Mouse (Mus musculus) hindbrain, embryonic 16.5 days (tissue): Measurements from ENCODE around the gene Skiv2l. TPM values are rescaled to one million over a fixed set of nuclear protein-coding genes. Genes with fewer than 3 reads are reported as not detected.

Experiments used
- ATAC-seq: fragments of 200-750 bp; cut with Nextera tagmentation; 2 replicates; pipeline ENCODE4 v1.8.0; 2017; ENCODE audit warnings: moderate TSS enrichment, moderate library complexity
- H3K27ac ChIP-seq: fragments of 300-500 bp; sonication (generic); 2 replicates; pipeline ENCODE4 v1.5.1; 2014; ENCODE audit warnings: low read depth, mild to moderate bottlenecking, control low read depth, low read length, moderate library complexity
- H3K27me3 ChIP-seq: fragments of 300-500 bp; sonication (generic); replicated peaks from 2 replicates; pipeline ENCODE4 v1.6.1; 2014; ENCODE audit warnings: low read length; ENCODE audit not compliant: control insufficient read depth, insufficient read depth
- H3K36me3 ChIP-seq: fragments of 300-500 bp; sonication (generic); 2 replicates; pipeline ENCODE4 v1.6.1; 2014; ENCODE audit warnings: mild to moderate bottlenecking, low read length, moderate library complexity, mixed read lengths; ENCODE audit not compliant: control insufficient read depth, insufficient read depth
- H3K4me1 ChIP-seq: fragments of 300-500 bp; sonication (generic); 2 replicates; pipeline ENCODE4 v1.6.1; 2014; ENCODE audit warnings: low read depth, low read length; ENCODE audit not compliant: control insufficient read depth, insufficient read depth
- H3K4me2 ChIP-seq: fragments of 300-500 bp; sonication (generic); 2 replicates; pipeline ENCODE4 v1.6.1; 2014; ENCODE audit warnings: mild to moderate bottlenecking, low read length, control low read depth, moderate library complexity
- H3K4me3 ChIP-seq: fragments of 300-500 bp; sonication (generic); 2 replicates; pipeline ENCODE4 v1.5.1; 2014; ENCODE audit warnings: mild to moderate bottlenecking, low read length, control low read depth, moderate library complexity
- H3K9ac ChIP-seq: fragments of 300-500 bp; sonication (generic); 2 replicates; pipeline ENCODE4 v1.6.1; 2014; ENCODE audit warnings: low read depth, mild to moderate bottlenecking, control low read depth, low read length, moderate library complexity
- H3K9me3 ChIP-seq: fragments of 300-500 bp; sonication (generic); 2 replicates; pipeline ENCODE4 v1.6.1; 2014; ENCODE audit warnings: mild to moderate bottlenecking, low read length, moderate library complexity; ENCODE audit not compliant: control insufficient read depth
- WGBS: fragments of 180-500 bp; shearing (Covaris S2); extraction: QIAGEN DNeasy Blood & Tissue Kit; methylation state at CpG from one replicate; pipeline ENCODE4 v1.1.7; 2014; 5-methylcytosine and 5-hydroxymethylcytosine counted together
- polyA plus RNA-seq: library from polyadenylated mRNA; unstranded; fragments of >200 nt; fragmentation: Nextera tagmentation; extraction: Ambion mirVana; gene quantifications from 2 replicates; pipeline ENCODE4 v1.2.1, GENCODE M21; 2015

The Skiv2l gene
- 57.1 and 62.6 TPM in 2 replicates for polyA plus RNA-seq

DNA sequence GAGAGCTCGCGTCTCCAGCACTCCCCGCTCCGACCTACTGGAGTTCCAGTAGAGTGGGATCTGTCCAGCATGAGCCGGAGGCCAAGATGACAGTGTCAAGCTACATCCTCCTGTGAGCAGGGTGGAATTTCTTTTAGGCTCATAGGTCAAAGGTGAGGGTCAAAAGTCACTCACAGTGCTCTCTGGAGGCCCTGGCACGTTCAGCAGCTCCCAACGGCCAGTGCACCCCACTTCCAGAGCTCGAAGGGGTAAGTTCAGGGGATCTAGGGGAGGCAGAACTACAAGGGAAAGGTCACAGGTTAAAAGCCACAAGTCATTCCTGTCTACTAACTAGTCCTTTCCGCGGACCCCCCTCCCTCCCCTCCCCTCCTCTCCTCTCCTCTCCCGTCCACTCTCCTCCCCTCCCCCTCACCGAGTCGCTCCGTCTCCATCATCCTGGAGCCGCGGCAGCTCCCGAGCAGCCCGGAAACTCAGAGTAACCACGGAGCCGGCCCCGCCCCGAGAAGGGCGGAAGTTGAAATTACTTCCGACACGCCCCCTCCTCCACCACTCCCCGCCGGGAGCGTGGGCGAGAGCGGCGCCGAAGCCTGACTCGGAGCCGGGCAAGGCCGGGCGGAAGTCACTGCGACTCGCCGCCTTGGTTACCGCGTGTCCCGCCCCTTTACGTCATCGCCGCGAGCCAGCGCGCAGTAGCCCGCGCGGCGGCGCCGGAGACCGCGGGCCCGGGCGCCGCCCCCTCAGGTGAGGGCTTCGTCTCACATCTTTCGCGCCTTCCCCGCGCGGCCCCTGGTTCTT is at the start of gene Skiv2l, which contains the start of gene Nelfe:
Gene Skiv2l, minus strand, starts transcription at position 489 of the 795 bp plus-strand sequence.
Gene Nelfe, plus strand, starts transcription at position 670 of the 795 bp plus-strand sequence.
- Histone ChIP-seq H3K9me3 (no peaks in the 10 kb centered on the region), H3K4me1 (peaks cover 19% of the 10 kb centered on the region), H3K36me3 (peaks cover 45% of the 10 kb centered on the region), H3K9ac (peak within 1 kb of the TSS; percentile 90), H3K27ac (peak within 1 kb of the TSS; percentile 62), H3K4me2 (peak within 1 kb of the TSS; percentile 94), H3K4me3 (peak within 1 kb of the TSS; percentile 85), H3K27me3 (no peaks in the 10 kb centered on the region)
- under 1% methylated on average over 52 of the region's 65 CpGs for WGBS
- peak; percentile 98 for ATAC-seq

DNA sequence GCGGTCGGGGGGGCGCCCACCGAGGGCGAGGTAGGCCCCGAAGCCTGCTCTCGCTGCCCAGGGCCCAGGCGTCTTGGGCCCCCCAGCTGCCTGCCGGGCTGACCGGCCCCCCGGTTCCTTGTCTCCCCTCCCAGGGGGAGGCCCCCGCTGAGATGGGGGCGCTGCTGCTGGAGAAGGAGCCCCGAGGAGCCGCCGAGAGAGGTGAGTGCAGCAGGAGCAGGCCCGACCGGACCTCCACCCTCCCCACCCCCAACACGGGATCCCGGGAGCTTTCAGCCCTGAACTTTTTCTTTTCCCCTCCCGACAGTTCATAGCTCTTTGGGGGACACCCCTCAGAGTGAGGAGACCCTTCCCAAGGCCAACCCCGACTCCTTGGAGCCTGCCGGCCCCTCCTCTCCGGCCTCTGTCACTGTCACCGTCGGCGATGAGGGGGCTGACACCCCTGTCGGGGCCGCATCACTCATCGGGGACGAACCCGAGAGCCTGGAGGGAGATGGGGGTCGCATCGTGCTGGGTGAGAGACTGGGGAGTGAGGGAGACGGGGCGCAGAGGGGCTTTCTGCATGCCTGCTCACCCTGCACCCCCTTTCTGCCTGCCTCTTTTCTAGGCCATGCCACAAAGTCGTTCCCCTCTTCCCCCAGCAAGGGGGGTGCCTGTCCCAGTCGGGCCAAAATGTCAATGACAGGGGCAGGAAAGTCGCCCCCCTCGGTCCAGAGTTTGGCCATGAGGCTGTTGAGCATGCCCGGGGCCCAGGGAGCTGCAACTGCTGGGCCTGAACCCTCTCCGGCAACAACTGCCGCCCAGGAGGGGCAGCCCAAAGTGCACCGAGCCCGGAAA is 49.3 kb upstream of the Skiv2l start:
- peaks cover 15% of the 10 kb centered on the region for H3K36me3 ChIP-seq
- peak overlapping the region; percentile 87 for H3K4me2 ChIP-seq
- H3K27ac ChIP-seq, result peak overlapping the region; percentile 98
- H3K4me3 ChIP-seq, result peak overlapping the region; percentile 87
- H3K9me3 ChIP-seq, result no peaks in the 10 kb centered on the region
- ATAC-seq, result no peak
- peak overlapping the region; percentile 98 for H3K9ac ChIP-seq
- H3K27me3 ChIP-seq, result no peaks in the 10 kb centered on the region
- peaks cover 34% of the 10 kb centered on the region for H3K4me1 ChIP-seq
- WGBS, result under 1% methylated on average over 35 of the region's 45 CpGs

DNA sequence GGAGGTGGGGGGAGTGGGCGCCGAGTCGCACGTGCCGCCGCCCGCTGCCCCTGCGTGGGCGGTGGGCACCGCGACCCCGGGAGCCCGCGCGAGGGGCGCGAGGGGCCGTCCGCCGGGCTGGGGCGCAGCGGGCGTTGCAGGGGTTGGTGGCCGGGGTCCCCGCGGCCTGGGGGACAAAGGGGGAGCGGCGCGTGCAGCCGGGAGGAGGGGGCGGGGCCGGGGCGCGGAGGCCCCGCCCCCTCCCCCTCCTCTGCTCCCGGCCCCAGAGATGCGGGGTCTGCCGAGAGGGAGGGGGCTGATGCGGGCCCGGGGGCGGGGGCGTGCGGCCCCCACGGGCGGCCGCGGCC is 48.7 kb upstream of the Skiv2l start:
- peak overlapping the region; percentile 98 for H3K9ac ChIP-seq
- no peak for ATAC-seq
- peak overlapping the region; percentile 87 for H3K4me3 ChIP-seq
- peak overlapping the region; percentile 87 for H3K4me2 ChIP-seq
- H3K27me3 ChIP-seq, result no peaks in the 10 kb centered on the region
- WGBS, result 0% methylated on average over 17 of the region's 47 CpGs
- H3K36me3 ChIP-seq, result peaks cover 13% of the 10 kb centered on the region
- peak overlapping the region; percentile 98 for H3K27ac ChIP-seq
- H3K9me3 ChIP-seq, result no peaks in the 10 kb centered on the region
- peaks cover 34% of the 10 kb centered on the region for H3K4me1 ChIP-seq

DNA sequence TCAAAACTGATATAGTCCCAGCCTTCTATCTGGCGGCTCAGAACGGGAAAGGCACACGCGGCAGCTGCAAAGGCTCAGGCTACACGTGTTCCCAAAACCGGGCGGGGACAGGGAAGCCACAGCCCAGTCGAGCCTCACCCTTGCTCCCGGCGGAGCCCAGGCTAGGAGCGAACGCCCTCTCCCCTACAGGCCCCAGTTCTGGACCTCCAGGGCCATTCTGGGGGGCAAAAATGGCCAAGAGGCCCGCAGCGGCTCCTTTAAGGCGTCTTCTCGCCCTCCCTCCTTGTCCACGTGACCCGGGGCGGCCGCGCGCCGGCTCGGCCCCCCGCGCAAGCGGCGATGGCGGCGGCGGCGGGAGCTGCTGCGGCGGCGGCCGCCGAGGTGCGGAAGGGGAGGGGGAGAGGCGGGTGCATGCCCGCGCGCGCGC is 48.2 kb upstream of the Skiv2l start, which contains the start of the genes C2 and Ehmt2:
Gene C2, minus strand, starts transcription at position 106 of the 427 bp plus-strand sequence.
Gene Ehmt2, plus strand, starts transcription at position 310 of the 427 bp plus-strand sequence.
- Histone ChIP-seq H3K27ac (peak within 1 kb of the TSS; percentile 98), H3K27me3 (no peaks in the 10 kb centered on the region), H3K9ac (peak within 1 kb of the TSS; percentile 98), H3K4me3 (peak within 1 kb of the TSS; percentile 87), H3K36me3 (peaks cover 9% of the 10 kb centered on the region), H3K4me1 (peaks cover 37% of the 10 kb centered on the region), H3K4me2 (peak within 1 kb of the TSS; percentile 87), H3K9me3 (no peaks in the 10 kb centered on the region)
- ATAC-seq, result peak; percentile 37
- under 1% methylated on average over 21 of the region's 44 CpGs for WGBS

DNA sequence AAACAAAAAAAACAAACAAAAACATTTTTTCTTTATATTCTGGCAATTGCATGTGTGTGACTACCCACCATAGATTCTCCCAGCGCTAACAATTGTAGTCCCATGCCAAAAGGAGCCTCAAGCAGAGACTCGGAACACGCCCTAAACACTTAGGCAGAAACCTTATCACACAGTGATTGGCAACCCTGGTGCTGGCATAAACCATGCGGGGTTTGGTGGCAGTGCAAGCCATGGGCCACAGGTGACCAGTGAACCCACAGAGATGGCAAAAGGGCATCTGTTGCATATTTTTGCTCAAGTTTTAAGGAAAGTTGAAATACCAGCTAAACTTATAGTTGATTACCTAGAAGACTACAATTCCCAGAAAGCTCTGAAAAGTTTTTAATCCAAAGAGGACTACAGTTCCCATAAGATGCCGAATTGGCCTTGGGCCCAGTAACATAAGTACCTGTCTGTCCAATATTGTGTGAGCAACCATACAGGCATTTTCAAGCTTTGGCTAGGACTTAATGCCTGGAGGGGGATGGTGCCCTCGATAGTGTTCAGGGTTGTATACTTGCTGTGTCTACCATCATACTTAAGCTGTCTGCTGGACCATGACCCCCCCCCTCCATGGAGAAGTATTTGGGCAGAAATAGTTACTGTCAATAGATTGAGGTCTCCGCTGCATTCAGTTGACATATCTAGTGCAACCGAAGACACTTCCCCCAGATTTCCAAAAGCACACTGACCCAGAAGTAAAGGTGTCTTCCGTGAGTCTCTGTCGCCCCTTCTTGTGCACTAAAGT is 47.6 kb upstream of the Skiv2l start:
- Histone ChIP-seq H3K9ac (peak overlapping the region; percentile 98), H3K27ac (peak overlapping the region; percentile 98), H3K4me2 (peak overlapping the region; percentile 87), H3K27me3 (no peaks in the 10 kb centered on the region), H3K36me3 (peaks cover 3% of the 10 kb centered on the region; the same call in 1 of the 2 replicates), H3K4me3 (peak overlapping the region; percentile 87), H3K4me1 (peaks cover 37% of the 10 kb centered on the region), H3K9me3 (no peaks in the 10 kb centered on the region)
- ATAC-seq, result no peak
- WGBS, result 15% methylated on average over 10 of the region's 10 CpGs

DNA sequence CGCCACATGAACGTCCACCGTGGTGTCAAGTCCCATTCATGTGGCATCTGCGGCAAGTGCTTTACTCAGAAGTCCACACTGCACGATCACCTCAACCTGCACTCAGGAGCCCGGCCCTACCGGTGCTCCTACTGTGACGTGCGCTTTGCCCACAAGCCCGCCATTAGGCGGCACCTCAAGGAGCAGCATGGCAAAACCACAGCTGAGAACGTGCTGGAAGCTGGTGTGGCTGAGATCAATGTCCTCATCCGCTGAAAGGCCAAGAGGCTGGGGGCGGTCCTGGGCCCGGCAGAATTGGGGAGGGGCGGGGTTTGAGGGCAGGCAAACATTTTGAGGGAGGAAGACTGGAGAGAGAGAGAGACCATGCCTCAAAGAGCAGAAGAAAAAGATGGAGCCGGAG is 46.4 kb upstream of the Skiv2l start:
- WGBS, result 87% methylated on average over 17 of the region's 17 CpGs
- no peak for ATAC-seq
- Histone ChIP-seq H3K9ac (no peak overlapping the region; the same call in 1 of the 2 replicates), H3K36me3 (peaks cover 3% of the 10 kb centered on the region; the same call in 1 of the 2 replicates), H3K4me1 (peaks cover 37% of the 10 kb centered on the region), H3K4me2 (peak overlapping the region; percentile 67), H3K27me3 (no peaks in the 10 kb centered on the region), H3K27ac (no peak overlapping the region), H3K9me3 (no peaks in the 10 kb centered on the region), H3K4me3 (no peak overlapping the region)

DNA sequence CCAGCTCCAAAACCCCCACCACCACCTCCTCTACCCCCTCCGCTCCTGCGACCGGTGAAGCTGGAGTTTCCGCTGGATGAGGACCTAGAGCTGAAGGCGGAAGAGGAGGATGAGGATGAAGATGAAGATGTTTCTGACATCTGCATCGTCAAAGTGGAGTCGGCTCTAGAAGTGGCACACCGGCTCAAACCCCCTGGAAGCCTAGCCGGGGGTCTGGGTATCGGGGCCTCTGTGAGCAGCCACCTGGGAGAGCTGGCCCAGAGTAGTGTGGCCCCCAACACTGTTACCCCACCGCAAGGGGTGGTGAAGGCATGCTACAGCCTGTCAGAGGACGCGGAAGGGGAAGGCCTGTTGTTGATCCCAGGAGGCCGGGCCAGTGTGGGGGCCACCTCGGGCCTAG is 45.7 kb upstream of the Skiv2l start:
- Histone ChIP-seq H3K4me2 (peak overlapping the region; percentile 67), H3K4me1 (peaks cover 37% of the 10 kb centered on the region), H3K36me3 (peaks cover 3% of the 10 kb centered on the region; the same call in 1 of the 2 replicates), H3K27ac (peak overlapping the region; percentile 97), H3K9ac (peak overlapping the region; percentile 93), H3K27me3 (no peaks in the 10 kb centered on the region), H3K4me3 (peak overlapping the region; percentile 79), H3K9me3 (no peaks in the 10 kb centered on the region)
- WGBS, result 89% methylated on average over 15 of the region's 15 CpGs
- ATAC-seq, result no peak

DNA sequence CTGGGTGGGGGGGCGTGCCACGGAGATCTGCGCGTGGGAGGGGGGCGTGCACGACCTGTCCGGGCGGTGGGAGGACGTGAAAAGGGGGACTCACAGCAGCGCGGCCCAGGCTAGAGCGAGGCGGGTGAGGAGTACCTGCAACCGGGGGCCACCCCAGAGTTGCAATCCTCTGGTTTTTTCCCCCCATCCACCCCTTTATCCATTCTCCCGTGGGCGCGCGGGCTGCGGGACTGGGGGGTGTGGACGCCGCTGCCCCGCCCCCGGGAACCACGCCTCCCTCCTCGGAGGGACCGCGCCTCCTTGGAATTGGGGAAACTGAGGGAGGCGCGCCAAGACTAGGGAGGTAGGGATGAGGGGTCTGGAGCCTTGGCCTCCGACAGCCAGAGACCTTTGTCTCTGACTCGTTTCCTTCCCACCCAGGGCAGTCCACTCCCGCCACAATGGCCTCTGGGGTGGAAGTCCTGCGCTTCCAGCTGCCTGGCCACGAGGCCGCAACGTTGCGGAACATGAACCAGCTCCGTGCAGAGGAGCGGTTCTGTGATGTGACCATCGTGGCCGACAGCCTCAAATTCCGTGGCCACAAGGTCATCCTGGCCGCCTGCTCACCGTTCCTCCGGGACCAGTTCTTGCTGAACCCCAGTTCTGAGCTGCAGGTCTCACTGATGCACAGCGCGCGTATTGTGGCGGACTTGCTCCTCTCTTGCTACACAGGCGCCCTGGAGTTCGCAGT is 45.0 kb upstream of the Skiv2l start:
- Histone ChIP-seq H3K4me1 (peaks cover 31% of the 10 kb centered on the region), H3K4me3 (peak overlapping the region; percentile 79), H3K4me2 (peak overlapping the region; percentile 67), H3K9me3 (no peaks in the 10 kb centered on the region), H3K27ac (peak overlapping the region; percentile 97), H3K36me3 (peaks cover 3% of the 10 kb centered on the region; the same call in 1 of the 2 replicates), H3K27me3 (no peaks in the 10 kb centered on the region), H3K9ac (peak overlapping the region; percentile 93)
- 4% methylated on average over 51 of the region's 51 CpGs for WGBS
- peak; percentile 21 for ATAC-seq
